8 mouse cellular contexts compared by ENCODE assay signal in genomic region chr1:74784041-74784759, GRCm38 (mm10). TPM values are rescaled to one million over a fixed set of nuclear protein-coding genes. Genes with fewer than 3 reads are reported as not detected.
A peak's percentile ranks its signal among the peaks of the same experiment; 100 is the strongest.
DNase-seq lines count a peak whose midpoint lies in the region; ATAC-seq and TF ChIP-seq lines count a peak whose summit lies in the region.

No protein-coding gene starts in this region.

- H3K4me1 ChIP-seq in cortical plate, adult 2 months (ENCODE audit: control insufficient read depth, insufficient read depth, low read length), result no peaks in the 10 kb centered on the region
- no peaks in the 10 kb centered on the region; the same call in 1 of the 2 replicates for H3K4me1 ChIP-seq in heart, adult 2 months (ENCODE audit: control insufficient read depth, insufficient read depth, low read length)
- no peaks in the 10 kb centered on the region for H3K4me1 ChIP-seq in kidney, adult 2 months (ENCODE audit: control insufficient read depth, insufficient read depth, low read length)
- no peaks in the 10 kb centered on the region for H3K4me1 ChIP-seq in lung, embryonic 14.5 days (ENCODE audit: insufficient read depth)
- H3K4me1 ChIP-seq in neural tube, embryonic 13.5 days (replicated peaks), result peaks cover 34% of the 10 kb centered on the region

- no peak for TF ChIP-seq EP300 in heart, adult 2 months (IDR thresholded peaks at IDR 0.05; ENCODE audit: insufficient read depth, low read depth, low read length)

- H3K4me2 ChIP-seq in lung, embryonic 14.5 days, result peak overlapping the region; percentile 78
- peak overlapping the region; percentile 72 for H3K4me2 ChIP-seq in neural tube, embryonic 13.5 days

- no peaks in the 10 kb centered on the region for H3K79me2 ChIP-seq in heart, adult 2 months (replicated peaks; ENCODE audit: control insufficient read depth, insufficient read depth, low read length)

- peak overlapping the region; percentile 19; the same call in 1 of the 2 replicates for H3K4me3 ChIP-seq in cortical plate, adult 2 months (ENCODE audit: insufficient read depth, low read length)
- H3K4me3 ChIP-seq in heart, adult 2 months, result peak overlapping the region; percentile 48
- peak overlapping the region; percentile 44; the same call in 1 of the 2 replicates for H3K4me3 ChIP-seq in kidney, adult 2 months (ENCODE audit: insufficient read depth, low read depth, low read length)
- peak overlapping the region; percentile 41 for H3K4me3 ChIP-seq in lung, embryonic 14.5 days (ENCODE audit: low read depth, low read length)
- H3K4me3 ChIP-seq in neural tube, embryonic 13.5 days, result peak overlapping the region; percentile 41

- H3K27ac ChIP-seq in cortical plate, adult 2 months (ENCODE audit: insufficient read depth, low read length), result no peak overlapping the region
- no peak overlapping the region for H3K27ac ChIP-seq in heart, adult 2 months
- no peak overlapping the region for H3K27ac ChIP-seq in kidney, adult 2 months (ENCODE audit: insufficient read depth, low read depth, low read length)
- no peak overlapping the region for H3K27ac ChIP-seq in lung, embryonic 14.5 days (ENCODE audit: low read depth)
- H3K27ac ChIP-seq in neural tube, embryonic 13.5 days (replicated peaks), result no peak overlapping the region

- no peaks in the 10 kb centered on the region for H3K36me3 ChIP-seq in heart, adult 2 months (ENCODE audit: control insufficient read depth, insufficient read depth, low read length)
- H3K36me3 ChIP-seq in kidney, adult 2 months (ENCODE audit: control insufficient read depth, insufficient read depth, low read length), result no peaks in the 10 kb centered on the region
- no peaks in the 10 kb centered on the region for H3K36me3 ChIP-seq in lung, embryonic 14.5 days (ENCODE audit: insufficient read depth)
- H3K36me3 ChIP-seq in neural tube, embryonic 13.5 days, result no peaks in the 10 kb centered on the region

- H3K9ac ChIP-seq in heart, adult 2 months (ENCODE audit: low read depth, low read length), result peak overlapping the region; percentile 46; the same call in 1 of the 2 replicates
- peak overlapping the region; percentile 8; the same call in 1 of the 2 replicates for H3K9ac ChIP-seq in lung, embryonic 14.5 days
- peak overlapping the region; percentile 45 for H3K9ac ChIP-seq in neural tube, embryonic 13.5 days

- TF ChIP-seq POLR2A in cortical plate, adult 2 months (IDR thresholded peaks at IDR 0.05; ENCODE audit: extremely low read depth, insufficient read depth, low read length), result no peak
- no peak for TF ChIP-seq POLR2A in heart, adult 2 months (IDR thresholded peaks at IDR 0.05; ENCODE audit: insufficient read depth, low read depth, low read length)
- no peak for TF ChIP-seq POLR2A in kidney, adult 2 months (IDR thresholded peaks at IDR 0.05; ENCODE audit: low read depth, low read length)

- 0 out of 2 replicates have a peak, but pooled peaks have one; percentile 24 for ATAC-seq in lung, embryonic 14.5 days (ENCODE audit: insufficient read depth)
- ATAC-seq in neural tube, embryonic 13.5 days (ENCODE audit: low read depth), result peak; percentile 59; the same call in 1 of the 2 replicates

- H3K9me3 ChIP-seq in lung, embryonic 14.5 days (ENCODE audit: low read depth, low read length), result peaks cover 3% of the 10 kb centered on the region; the same call in 1 of the 2 replicates
- H3K9me3 ChIP-seq in neural tube, embryonic 13.5 days, result no peaks in the 10 kb centered on the region

- intact Hi-C loops in heart, adult 2 months (cut with DNase I), result no loop called here

- WGBS in heart, adult 2 months, result 1% methylated on average over 67 of the region's 67 CpGs
- under 1% methylated on average over 67 of the region's 67 CpGs for WGBS in kidney, adult 2 months
- under 1% methylated on average over 67 of the region's 67 CpGs for WGBS in lung, embryonic 14.5 days
- under 1% methylated on average over 67 of the region's 67 CpGs for WGBS in neural tube, embryonic 13.5 days

- H3K27me3 ChIP-seq in heart, adult 2 months (ENCODE audit: control insufficient read depth, insufficient read depth, low read length), result peaks cover 10% of the 10 kb centered on the region
- H3K27me3 ChIP-seq in kidney, adult 2 months (replicated peaks; ENCODE audit: control insufficient read depth, insufficient read depth, low read length), result no peaks in the 10 kb centered on the region
- H3K27me3 ChIP-seq in lung, embryonic 14.5 days (ENCODE audit: insufficient read depth, low read length), result peaks cover 91% of the 10 kb centered on the region
- H3K27me3 ChIP-seq in neural tube, embryonic 13.5 days, result peaks cover 95% of the 10 kb centered on the region

- DNase-seq in urinary bladder, postnatal 14 days (ENCODE audit: low spot score), result peak; percentile 75
- DNase-seq in urinary bladder, adult 2 months (ENCODE audit: low spot score), result no peak
- DNase-seq in heart, adult 2 months, result peak; percentile 55 to 62
- DNase-seq in kidney, adult 2 months, result peak; percentile 65
- peak; percentile 74 for DNase-seq in lung, embryonic 14.5 days
- no peak for DNase-seq in spleen, postnatal 36 days (ENCODE audit: low spot score in 2 of 2)

- TF ChIP-seq CTCF in cortical plate, adult 2 months (IDR thresholded peaks at IDR 0.05; ENCODE audit: extremely low read depth, insufficient read depth, low read length), result peak; percentile 26
- TF ChIP-seq CTCF in heart, adult 2 months (IDR thresholded peaks at IDR 0.05), result peak; percentile 77
- peak; percentile 51 for TF ChIP-seq CTCF in kidney, adult 2 months (conservative IDR thresholded peaks at IDR 0.05; ENCODE audit: insufficient read depth, insufficient read length, low read depth, low read length)
- peak; percentile 67 for TF ChIP-seq CTCF in lung, embryonic 14.5 days (IDR thresholded peaks at IDR 0.05; ENCODE audit: low read depth)

RNA-seq across cellular contexts. Expression of gene Wnt10a, which starts 7.1 kb away (rescaled TPM):
- 0.94 and 1.4 TPM in 2 replicates for polyA plus RNA-seq in urinary bladder, adult 2 months (2012; rRNA removed)
- 8.1 and 8.8 TPM in 2 replicates for polyA plus RNA-seq in cortical plate, adult 2 months (2012; rRNA removed)
- not detected for total RNA-seq in heart, adult 2 months (2021)
- polyA plus RNA-seq in heart, adult 2 months (2012; rRNA removed), result not detected in 2 replicates
- polyA plus RNA-seq in kidney, adult 2 months (2012; rRNA removed), result 1.2 TPM in 2 replicates
- polyA plus RNA-seq in lung, embryonic 14.5 days (2014; fragmentation: Nextera tagmentation; extraction: Ambion mirVana), result not detected in 2 replicates
- 0.13 and 0.15 TPM in 2 replicates for polyA plus RNA-seq in neural tube, embryonic 13.5 days (2015; fragmentation: Nextera tagmentation; extraction: Ambion mirVana)

RNA-seq across cellular contexts. Expression of gene Wnt6, which starts 12.5 kb away (rescaled TPM):
- 2.3 and 2.6 TPM in 2 replicates for polyA plus RNA-seq in urinary bladder, adult 2 months (2012; rRNA removed)
- 1.2 and 2.2 TPM in 2 replicates for polyA plus RNA-seq in cortical plate, adult 2 months (2012; rRNA removed)
- total RNA-seq in heart, adult 2 months (2021), result under 1 TPM; 0.32 to 0.70 TPM
- polyA plus RNA-seq in heart, adult 2 months (2012; rRNA removed), result 0.38 and 0.39 TPM in 2 replicates
- 0.27 and 0.48 TPM in 2 replicates for polyA plus RNA-seq in kidney, adult 2 months (2012; rRNA removed)
- 0.53 and 0.57 TPM in 2 replicates for polyA plus RNA-seq in lung, embryonic 14.5 days (2014; fragmentation: Nextera tagmentation; extraction: Ambion mirVana)
- 8.9 and 10.0 TPM in 2 replicates for polyA plus RNA-seq in neural tube, embryonic 13.5 days (2015; fragmentation: Nextera tagmentation; extraction: Ambion mirVana)

RNA-seq across cellular contexts. Expression of gene Prkag3, which starts 35.2 kb away (rescaled TPM):
- 0.63 and 0.76 TPM in 2 replicates for polyA plus RNA-seq in urinary bladder, adult 2 months (2012; rRNA removed)
- 0.06 and 0.13 TPM in 2 replicates for polyA plus RNA-seq in cortical plate, adult 2 months (2012; rRNA removed)
- total RNA-seq in heart, adult 2 months (2021), result 1 to 10 TPM; 1.1 to 1.3 TPM
- 2.1 and 3.0 TPM in 2 replicates for polyA plus RNA-seq in heart, adult 2 months (2012; rRNA removed)
- polyA plus RNA-seq in kidney, adult 2 months (2012; rRNA removed), result 2.9 TPM in 2 replicates
- polyA plus RNA-seq in lung, embryonic 14.5 days (2014; fragmentation: Nextera tagmentation; extraction: Ambion mirVana), result 0.12 and 0.29 TPM in 2 replicates
- polyA plus RNA-seq in neural tube, embryonic 13.5 days (2015; fragmentation: Nextera tagmentation; extraction: Ambion mirVana), result 0.39 TPM in 1 of 2 replicates, not detected in the other

Comparison
In these comparisons a context has a peak if more than half of its experiments do, and no peak if none do; other contexts are left out.
1. DNase-seq: peak in urinary bladder, postnatal 14 days (single experiment), heart, adult 2 months (2 of 2), kidney, adult 2 months (single experiment) and lung, embryonic 14.5 days (single experiment); none in urinary bladder, adult 2 months (single experiment) and spleen, postnatal 36 days (0 of 2).
2. CTCF ChIP-seq: peak in every context shown above with its lines; median percentile 77 in heart, adult 2 months; 67 in lung, embryonic 14.5 days; 51 in kidney, adult 2 months; 26 in cortical plate, adult 2 months.
3. Peak in every context shown above with its lines, with median percentiles within 50 percentile points of each other: H3K4me3 ChIP-seq and H3K9ac ChIP-seq.